Mouse (Mus musculus) regulatory T cell (primary cell): ENCODE results near the gene Pla2g7.
"Not testable (repeated sequence)": the region's sequence is repeated elsewhere in the genome, so short reads cannot be mapped to it uniquely, and the experiment has no call there.

Experiments used
- in situ Hi-C: fragments of 300-600 bp; cut with MboI, MseI; formaldehyde crosslinking; loops from one replicate; pipeline ENCODE4 v1.15.1; 2025; ENCODE audit warnings: high pct_unique_total_duplicates

Pla2g7 gene

DNA sequence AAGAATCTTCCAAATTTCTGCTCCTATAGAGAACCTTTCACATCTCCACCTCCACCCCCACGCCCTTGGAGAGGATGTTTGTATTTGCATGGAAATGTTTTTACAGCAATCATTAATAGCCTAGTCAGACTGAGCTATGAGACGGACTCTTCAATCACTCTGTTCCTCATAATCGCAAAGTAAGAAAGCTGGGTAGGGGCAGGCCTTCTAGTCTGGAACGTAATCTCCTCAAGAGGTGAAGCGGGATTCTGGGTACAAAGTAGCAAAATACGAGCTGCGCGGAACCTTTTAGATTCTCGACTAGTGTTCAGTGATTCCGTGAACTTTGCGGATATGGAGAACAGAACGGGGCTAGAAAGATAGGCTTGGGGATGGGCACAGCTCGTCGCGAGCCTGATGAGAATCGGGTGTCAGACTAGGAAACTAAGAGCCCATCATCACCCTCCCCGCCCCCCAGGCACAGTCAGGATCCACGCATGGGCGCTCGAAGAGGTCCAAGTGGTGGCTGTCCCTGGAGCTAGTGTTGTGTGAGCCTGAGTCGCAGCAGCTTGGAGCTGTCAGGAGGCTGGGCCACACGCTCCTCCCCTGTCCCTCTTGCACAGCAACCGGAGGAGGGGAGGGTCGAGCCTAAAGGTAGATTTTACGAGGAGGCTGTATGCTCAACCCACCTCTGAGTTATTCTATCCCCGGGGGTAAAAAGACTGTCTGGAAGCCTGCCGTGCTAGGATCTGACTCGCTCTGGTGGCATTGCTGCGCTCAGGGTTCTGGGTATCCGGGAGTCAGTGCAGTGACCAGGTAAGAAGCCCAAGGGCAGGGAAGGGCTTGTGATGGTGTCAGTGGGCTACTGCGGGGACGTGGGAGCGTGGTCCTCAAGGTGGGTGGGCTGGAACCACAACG is at the start of gene Pla2g7:
Gene Pla2g7, plus strand, starts transcription at position 107 of the 897 bp plus-strand sequence.
- in situ Hi-C loops: no loop called here

GRCm38 (mm10) chr17:43518644-43519409 is 49.1 kb upstream of the Pla2g7 start:
- in situ Hi-C loops: no loop called here

- in situ Hi-C loops: loop anchor here (5.0 kb wide), 1 partner anchor 87 kb away; no protein-coding TSS in a partner anchor
Measured at GRCm38 (mm10) chr17:43520166-43520565, 47.7 kb upstream of the Pla2g7 start.

DNA sequence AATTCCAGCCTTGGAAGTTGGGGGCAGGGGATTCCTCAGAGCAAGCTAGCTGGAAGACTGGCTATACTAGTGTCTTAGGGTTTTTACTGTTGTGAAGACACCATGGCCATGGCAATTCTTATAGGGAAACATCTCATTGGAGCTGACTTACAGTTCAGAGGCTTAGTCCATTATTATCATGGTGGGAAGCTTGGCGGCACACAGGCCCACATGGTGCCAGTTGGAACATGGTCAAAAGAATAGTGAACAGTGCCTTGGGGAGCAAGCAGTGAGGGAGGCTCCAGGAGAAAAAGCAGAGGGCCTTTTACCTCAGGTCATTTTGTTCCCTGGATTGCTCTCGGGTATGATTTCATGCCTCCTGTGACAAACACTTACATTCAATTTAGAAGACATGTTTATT is 37.4 kb upstream of the Pla2g7 start:
- in situ Hi-C loops: no loop called here

- in situ Hi-C loops: no loop called here
Measured at GRCm38 (mm10) chr17:43531192-43531591, 36.7 kb upstream of the Pla2g7 start.

DNA sequence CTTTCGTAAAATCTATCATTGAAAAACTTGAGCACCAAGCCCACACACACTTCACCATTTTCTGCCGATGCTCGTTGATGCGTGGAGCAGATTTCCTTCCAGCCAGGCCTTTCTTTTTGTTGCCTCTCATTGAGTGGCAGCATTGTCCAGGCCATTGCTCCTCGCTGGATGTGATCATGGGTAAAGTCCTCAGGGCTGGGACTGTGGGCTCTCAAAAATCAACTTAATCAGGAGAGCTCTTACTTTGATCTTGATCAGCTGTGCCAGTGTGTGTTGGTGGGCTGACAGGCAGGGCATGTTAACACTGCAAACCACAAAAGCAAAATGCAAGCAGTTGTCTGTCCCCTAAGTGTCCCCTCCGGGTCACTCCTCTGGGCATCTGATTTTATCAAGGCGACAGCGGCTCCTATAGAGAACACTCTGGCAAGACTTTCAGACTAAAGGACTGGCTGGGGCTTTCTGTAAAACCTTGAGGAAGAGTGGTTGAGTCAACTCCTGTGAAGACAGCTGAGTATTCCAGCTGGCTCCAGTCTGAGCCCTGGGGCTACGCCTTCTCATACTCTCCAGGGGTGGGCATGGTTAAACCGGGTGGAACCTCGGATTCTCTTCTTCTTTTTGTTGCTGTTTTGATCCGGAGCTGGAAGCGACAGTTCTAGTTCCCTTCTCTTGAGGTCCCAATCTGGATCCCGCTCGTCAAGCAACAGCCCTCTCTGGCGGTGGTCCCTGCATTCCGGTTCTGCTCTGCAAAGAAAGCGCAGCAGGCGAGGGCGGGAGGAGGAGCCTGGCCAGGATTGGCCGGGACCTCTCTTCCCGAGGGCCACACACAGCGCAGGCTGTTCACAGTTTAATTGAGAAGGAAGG is 33.3 kb upstream of the Pla2g7 start:
- in situ Hi-C loops: no loop called here

GRCm38 (mm10) chr17:43536841-43537240 is 31.1 kb upstream of the Pla2g7 start:
- in situ Hi-C loops: not testable (repeated sequence)

- in situ Hi-C loops: no loop called here
Measured at GRCm38 (mm10) chr17:43538767-43539166, 29.1 kb upstream of the Pla2g7 start.

- in situ Hi-C loops: no loop called here
Measured at GRCm38 (mm10) chr17:43543539-43543938, 24.4 kb upstream of the Pla2g7 start, which contains the start of gene Ankrd66. Ankrd66 (minus strand) TSS chr17:43543639.

DNA sequence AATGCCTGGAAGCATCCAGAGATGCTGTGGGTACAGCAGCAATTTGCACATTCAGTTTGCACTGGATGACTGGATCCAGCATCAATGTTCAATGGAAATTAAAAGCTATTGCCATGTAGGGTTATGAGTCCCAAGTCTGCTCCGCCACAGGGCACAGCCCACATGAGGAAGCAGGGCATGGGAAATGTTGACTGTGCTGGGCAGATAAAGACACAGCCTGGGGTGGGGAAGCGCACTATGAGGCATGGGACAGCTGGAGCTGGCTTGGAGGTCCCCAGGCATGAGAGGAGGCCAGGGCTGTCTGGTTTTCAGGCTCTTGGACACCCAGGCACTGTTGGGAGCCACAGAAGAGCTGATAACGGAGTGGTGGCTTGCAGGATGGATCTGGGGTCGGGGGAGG is 23.9 kb upstream of the Pla2g7 start:
- in situ Hi-C loops: no loop called here

DNA sequence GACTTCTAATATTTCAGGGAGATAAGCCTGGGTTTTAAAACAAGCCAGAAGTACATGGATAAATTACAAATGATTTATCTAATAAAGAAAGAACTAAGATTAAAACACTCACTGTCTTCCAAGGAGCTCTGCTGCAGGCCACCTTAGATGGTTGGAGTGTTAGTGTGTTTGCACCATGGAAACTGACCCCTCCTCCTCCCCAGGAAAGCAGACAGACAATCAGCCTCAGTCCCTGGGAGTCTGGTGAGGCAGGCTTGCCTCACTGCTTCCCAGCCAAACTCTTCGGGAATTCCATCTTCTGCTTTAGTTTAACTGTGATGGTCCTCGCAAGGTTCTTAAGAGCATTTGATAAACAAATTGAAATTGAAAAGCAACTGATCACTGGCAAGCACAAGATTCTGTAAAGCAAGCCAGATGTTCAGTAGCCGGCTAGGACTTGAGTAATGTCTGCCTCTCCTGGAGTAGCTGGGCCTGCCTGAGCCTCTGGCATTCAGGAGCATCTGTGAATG is 16.7 kb upstream of the Pla2g7 start:
- in situ Hi-C loops: no loop called here

DNA sequence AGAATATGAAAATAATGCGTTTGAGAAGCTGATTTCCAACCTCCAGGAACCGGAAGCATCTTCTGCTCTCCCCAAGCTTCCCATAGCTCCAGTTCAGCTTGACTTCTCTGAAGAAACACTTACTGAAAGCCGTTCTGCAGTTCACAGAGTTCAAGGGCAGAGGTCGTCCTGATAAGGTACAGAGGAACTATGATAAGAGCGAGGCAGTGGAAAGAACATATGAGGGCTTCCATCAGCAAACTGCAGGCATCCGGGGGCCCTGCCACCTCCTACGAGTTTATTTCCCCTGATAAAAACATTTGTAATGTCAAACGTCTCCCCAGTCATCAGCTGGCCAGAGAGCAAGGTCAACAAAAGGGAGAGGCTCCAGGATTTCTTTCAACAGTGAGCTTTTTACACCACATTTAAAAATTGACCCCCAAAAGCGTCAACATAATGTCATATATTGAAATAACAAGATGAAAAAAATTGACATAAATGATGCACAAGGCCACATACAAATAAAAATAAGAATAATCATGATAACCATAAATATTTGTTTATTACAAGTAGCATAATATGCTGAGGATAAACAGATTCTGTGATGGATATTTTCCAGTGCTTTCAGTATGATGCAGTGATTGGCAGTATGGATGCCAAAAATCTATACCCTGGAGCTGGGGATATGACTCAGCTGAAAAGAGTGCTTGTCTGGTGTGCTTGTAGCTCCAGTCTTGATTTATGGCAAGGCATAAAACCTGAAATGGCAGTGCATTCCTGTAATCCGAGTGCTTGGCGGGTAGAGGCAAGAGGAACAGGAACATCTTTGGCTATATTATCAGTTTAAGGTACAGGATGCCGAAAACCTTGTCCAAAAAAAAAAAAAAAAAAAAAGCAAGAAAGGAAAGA is 13.1 kb upstream of the Pla2g7 start:
- in situ Hi-C loops: no loop called here

DNA sequence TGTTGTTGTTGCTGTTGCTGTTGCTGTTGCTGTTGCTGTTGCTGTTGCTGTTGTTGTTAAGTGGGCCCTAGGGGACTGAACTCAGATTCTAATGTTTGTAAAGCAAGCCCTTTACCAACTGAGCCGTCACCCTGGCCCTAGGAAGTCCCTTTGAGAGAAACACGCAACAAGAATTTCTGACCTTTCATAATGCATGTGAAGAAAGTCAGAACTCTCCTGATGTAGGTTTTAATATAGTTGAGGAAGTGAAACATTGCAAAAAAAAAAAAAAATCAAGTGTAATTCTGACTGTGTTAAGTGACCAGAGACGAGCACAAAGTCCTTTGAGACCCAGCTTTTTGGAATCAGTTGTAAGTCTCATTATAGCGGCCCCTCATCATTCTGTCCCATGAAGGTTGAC is 10.8 kb upstream of the Pla2g7 start:
- in situ Hi-C loops: no loop called here

- in situ Hi-C loops: no loop called here
Measured at GRCm38 (mm10) chr17:43557541-43558090, 10.3 kb upstream of the Pla2g7 start.

- in situ Hi-C loops: no loop called here
Measured at GRCm38 (mm10) chr17:43558678-43559077, 9.2 kb upstream of the Pla2g7 start.

GRCm38 (mm10) chr17:43563192-43563987 is 4.5 kb upstream of the Pla2g7 start:
- in situ Hi-C loops: no loop called here

GRCm38 (mm10) chr17:43567593-43567991 is 306 bp upstream of the Pla2g7 start:
- in situ Hi-C loops: no loop called here

- in situ Hi-C loops: no loop called here
Measured at GRCm38 (mm10) chr17:43569287-43569686, 1.4 kb downstream of the Pla2g7 start.

GRCm38 (mm10) chr17:43573624-43574073 is 5.8 kb downstream of the Pla2g7 start:
- in situ Hi-C loops: no loop called here
